Mouse (Mus musculus): ENCODE results near the gene Gcg. TPM values are rescaled to one million over a fixed set of nuclear protein-coding genes. Genes with fewer than 3 reads are reported as not detected.

The Gcg gene
- polyA plus RNA-seq (2012; rRNA removed) = 1.0 and 2.1 TPM in 2 replicates

GRCm38 (mm10) chr2:62483550-62483949 lies at the start of gene Gcg:
Gene Gcg (minus strand): TSS chr2:62483650.
- TF ChIP-seq POLR2A (IDR thresholded peaks at IDR 0.05; ENCODE audit: borderline replicate concordance, extremely low read depth, insufficient read depth, insufficient read length, poor library complexity, severe bottlenecking) (no peak), CTCF (IDR thresholded peaks at IDR 0.05; ENCODE audit: borderline replicate concordance, extremely low read depth, insufficient read depth, insufficient read length) (no peak)
- DNase-seq (ENCODE audit: low read depth) = no peak

DNA sequence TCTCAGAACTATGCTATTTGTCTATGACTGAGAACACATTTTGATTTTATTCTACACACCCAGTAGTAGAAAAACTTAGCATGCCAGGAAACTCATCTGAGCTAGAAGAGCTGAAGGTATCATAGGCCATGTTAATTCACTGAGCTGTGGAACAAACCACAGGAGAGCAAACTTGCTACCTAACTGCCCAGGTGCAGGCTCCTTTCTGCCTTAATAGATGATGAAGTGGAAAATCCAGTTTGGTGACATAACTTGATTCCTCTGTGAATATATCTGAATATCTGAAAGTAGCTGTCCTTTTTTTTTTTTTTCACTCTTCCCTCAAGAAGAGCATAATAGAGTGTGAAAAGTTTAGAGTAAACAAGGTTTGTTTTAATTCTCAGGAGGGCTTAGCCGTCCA lies 47.6 kb upstream of the Gcg start:
- no peak for TF ChIP-seq POLR2A (IDR thresholded peaks at IDR 0.05; ENCODE audit: borderline replicate concordance, extremely low read depth, insufficient read depth, insufficient read length, poor library complexity, severe bottlenecking)
- TF ChIP-seq CTCF (IDR thresholded peaks at IDR 0.05; ENCODE audit: borderline replicate concordance, extremely low read depth, insufficient read depth, insufficient read length) = no peak

GRCm38 (mm10) chr2:62526399-62526798 lies 42.9 kb upstream of the Gcg start:
- TF ChIP-seq POLR2A (IDR thresholded peaks at IDR 0.05; ENCODE audit: borderline replicate concordance, extremely low read depth, insufficient read depth, insufficient read length, poor library complexity, severe bottlenecking) (no peak), CTCF (IDR thresholded peaks at IDR 0.05; ENCODE audit: borderline replicate concordance, extremely low read depth, insufficient read depth, insufficient read length) (no peak)
- DNase-seq (ENCODE audit: low read depth) = no peak

More for the DNA sequence above, 47.6 kb upstream of the Gcg start:
- no peak for DNase-seq (ENCODE audit: low read depth)

DNA sequence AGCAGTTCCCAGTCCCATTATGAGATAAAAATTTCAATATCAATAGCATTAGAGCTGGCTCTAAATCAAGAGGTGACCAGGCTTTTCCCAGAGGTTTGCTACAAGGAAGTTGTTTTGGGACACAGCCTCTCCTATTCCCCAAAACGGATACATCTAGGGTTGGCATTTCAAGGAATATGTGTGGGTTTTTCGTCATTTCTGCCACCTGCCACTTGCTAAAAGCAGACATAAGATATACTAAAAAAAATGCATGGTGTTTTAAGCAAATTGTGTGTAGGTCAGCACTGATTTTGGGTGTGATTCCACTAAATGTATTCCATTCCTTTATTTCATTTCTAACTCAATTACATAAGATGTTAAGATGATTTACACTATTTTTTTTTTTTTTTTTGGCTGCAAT lies 34.3 kb upstream of the Gcg start:
- TF ChIP-seq POLR2A (IDR thresholded peaks at IDR 0.05; ENCODE audit: borderline replicate concordance, extremely low read depth, insufficient read depth, insufficient read length, poor library complexity, severe bottlenecking) = no peak
- no peak for TF ChIP-seq CTCF (IDR thresholded peaks at IDR 0.05; ENCODE audit: borderline replicate concordance, extremely low read depth, insufficient read depth, insufficient read length)

GRCm38 (mm10) chr2:62514477-62514876 lies 31.0 kb upstream of the Gcg start:
- no peak for TF ChIP-seq POLR2A (IDR thresholded peaks at IDR 0.05; ENCODE audit: borderline replicate concordance, extremely low read depth, insufficient read depth, insufficient read length, poor library complexity, severe bottlenecking)
- no peak for TF ChIP-seq CTCF (IDR thresholded peaks at IDR 0.05; ENCODE audit: borderline replicate concordance, extremely low read depth, insufficient read depth, insufficient read length)
- peak; percentile 26 for DNase-seq (ENCODE audit: low read depth)

More for the DNA sequence above, 34.3 kb upstream of the Gcg start:
- no peak for DNase-seq (ENCODE audit: low read depth)

DNA sequence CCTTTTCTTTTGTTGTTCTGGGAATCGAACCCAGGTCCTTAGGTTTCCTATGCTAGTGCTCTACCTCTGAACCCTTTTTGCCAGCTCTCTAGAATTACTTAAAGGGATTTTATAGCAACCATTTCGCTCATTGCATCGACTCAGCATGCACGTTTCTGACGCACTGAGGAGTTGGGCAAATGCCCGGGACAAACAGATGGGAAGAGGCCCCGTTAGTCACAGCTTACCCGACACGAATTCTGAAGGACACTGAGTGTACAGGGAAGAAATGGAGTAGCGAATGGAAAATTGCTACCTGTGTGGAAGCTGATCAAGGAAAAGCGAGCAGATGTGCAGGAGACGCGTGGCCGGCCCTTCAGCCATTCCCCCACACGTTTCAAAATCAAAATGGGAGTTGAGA lies 30.0 kb upstream of the Gcg start:
- no peak for TF ChIP-seq POLR2A (IDR thresholded peaks at IDR 0.05; ENCODE audit: borderline replicate concordance, extremely low read depth, insufficient read depth, insufficient read length, poor library complexity, severe bottlenecking)
- no peak for TF ChIP-seq CTCF (IDR thresholded peaks at IDR 0.05; ENCODE audit: borderline replicate concordance, extremely low read depth, insufficient read depth, insufficient read length)
- DNase-seq (ENCODE audit: low read depth) = peak; percentile 85

DNA sequence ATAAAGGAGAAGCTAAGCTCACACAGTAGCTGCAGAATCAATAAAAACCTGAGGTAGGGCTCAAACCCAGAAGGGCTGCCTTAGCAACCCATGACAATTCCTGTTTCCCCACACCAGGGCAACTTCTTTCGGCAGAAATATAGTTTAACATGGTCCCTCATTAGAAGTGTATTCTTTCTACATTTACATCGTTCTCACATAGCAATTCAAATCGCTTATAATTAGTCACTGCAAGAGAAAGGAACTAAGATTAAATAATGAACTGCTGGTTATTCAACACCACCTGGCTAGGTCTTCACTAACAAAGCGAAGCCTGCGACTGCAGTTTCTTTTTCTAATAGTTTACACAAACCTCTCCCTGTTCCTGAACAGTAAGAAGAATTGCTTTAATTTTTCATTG lies 23.7 kb upstream of the Gcg start:
- TF ChIP-seq POLR2A (IDR thresholded peaks at IDR 0.05; ENCODE audit: borderline replicate concordance, extremely low read depth, insufficient read depth, insufficient read length, poor library complexity, severe bottlenecking) = no peak
- no peak for TF ChIP-seq CTCF (IDR thresholded peaks at IDR 0.05; ENCODE audit: borderline replicate concordance, extremely low read depth, insufficient read depth, insufficient read length)
- peak; percentile 71 for DNase-seq (ENCODE audit: low read depth)

DNA sequence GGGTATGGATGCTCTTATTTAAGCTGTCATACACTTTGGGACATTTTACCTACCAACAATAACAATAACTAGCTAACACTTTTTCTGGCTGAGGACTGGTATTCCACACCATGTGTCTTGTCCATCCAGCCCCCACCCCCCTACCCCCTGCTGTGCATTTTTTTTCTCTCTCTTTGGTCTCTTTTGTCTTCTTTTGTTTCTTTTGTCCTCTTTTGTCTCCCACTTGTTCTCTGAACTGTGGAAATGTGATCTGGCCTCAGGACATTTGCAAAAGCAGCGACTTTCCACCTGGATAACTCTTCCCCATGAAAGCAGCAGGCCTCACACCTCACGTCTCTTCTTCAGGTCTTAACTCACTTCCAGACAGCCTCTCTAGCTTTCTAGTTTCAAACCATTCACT lies 23.0 kb upstream of the Gcg start:
- no peak for DNase-seq (ENCODE audit: low read depth)
- no peak for TF ChIP-seq CTCF (IDR thresholded peaks at IDR 0.05; ENCODE audit: borderline replicate concordance, extremely low read depth, insufficient read depth, insufficient read length)
- no peak for TF ChIP-seq POLR2A (IDR thresholded peaks at IDR 0.05; ENCODE audit: borderline replicate concordance, extremely low read depth, insufficient read depth, insufficient read length, poor library complexity, severe bottlenecking)

DNA sequence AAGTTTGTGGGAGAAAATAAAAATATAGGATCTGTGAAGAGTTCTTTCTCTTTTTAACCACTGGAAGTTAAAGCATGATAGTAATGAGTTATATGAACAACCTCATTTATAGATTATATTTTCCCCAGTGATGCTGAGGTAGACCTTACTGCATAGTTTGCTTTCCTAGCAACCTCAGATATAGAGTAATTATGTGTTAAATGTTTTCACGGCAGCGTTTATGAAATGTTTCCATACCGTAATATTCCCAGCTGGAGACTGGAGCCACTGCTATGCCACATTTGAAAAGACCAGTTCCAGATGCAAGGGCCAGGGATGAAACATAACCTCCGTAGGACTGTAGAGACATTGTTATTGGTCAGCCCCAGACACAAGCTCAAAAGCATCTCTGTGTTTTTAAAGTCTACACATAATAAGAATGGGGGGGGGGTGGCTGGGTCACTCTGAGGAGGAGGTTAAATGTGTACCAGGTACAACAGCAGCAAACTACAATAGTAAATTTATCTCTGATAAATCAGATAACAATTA lies 20.9 kb upstream of the Gcg start:
- no peak for DNase-seq (ENCODE audit: low read depth)
- TF ChIP-seq CTCF (IDR thresholded peaks at IDR 0.05; ENCODE audit: borderline replicate concordance, extremely low read depth, insufficient read depth, insufficient read length) = no peak
- TF ChIP-seq POLR2A (IDR thresholded peaks at IDR 0.05; ENCODE audit: borderline replicate concordance, extremely low read depth, insufficient read depth, insufficient read length, poor library complexity, severe bottlenecking) = no peak

DNA sequence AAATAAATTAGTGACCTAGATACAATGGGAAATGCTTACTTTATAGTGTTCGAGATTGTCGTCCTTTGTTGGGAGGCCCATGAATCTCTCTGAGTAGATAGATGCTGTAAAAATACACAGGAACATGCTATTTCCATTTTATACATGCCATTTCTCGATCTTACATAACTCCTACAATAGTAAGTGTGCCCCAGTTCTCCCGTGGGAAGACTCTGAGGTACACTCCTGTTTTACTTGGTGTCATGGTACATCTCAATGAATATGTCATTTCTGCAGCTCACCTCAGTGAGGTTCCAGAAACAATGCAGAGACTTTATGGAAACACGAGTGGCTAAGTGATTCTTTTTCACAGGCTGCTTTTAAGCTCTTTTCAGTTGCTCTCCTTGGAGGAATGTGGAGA lies 19.9 kb upstream of the Gcg start:
- no peak for DNase-seq (ENCODE audit: low read depth)
- TF ChIP-seq CTCF (IDR thresholded peaks at IDR 0.05; ENCODE audit: borderline replicate concordance, extremely low read depth, insufficient read depth, insufficient read length) = no peak
- no peak for TF ChIP-seq POLR2A (IDR thresholded peaks at IDR 0.05; ENCODE audit: borderline replicate concordance, extremely low read depth, insufficient read depth, insufficient read length, poor library complexity, severe bottlenecking)

DNA sequence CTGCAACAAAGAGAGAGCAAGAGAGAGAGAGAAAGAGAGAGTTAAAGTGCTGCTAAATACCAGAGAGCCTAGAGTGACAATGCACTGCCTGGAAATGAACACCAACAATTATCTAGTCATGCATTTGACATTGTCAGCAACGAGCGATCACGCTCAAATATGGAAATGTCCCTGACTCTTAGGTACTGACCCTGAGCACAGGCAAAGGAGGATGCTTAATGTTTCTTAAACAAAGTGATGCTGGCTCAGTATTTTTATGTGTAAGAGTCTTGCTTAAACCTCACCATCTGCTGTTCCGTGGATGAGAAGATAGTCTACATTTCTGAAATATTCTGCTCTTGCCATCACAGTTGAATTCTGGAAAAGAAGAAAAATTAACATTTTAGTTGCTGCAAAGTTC lies 19.1 kb upstream of the Gcg start:
- TF ChIP-seq POLR2A (IDR thresholded peaks at IDR 0.05; ENCODE audit: borderline replicate concordance, extremely low read depth, insufficient read depth, insufficient read length, poor library complexity, severe bottlenecking) (no peak), CTCF (IDR thresholded peaks at IDR 0.05; ENCODE audit: borderline replicate concordance, extremely low read depth, insufficient read depth, insufficient read length) (no peak)
- DNase-seq (ENCODE audit: low read depth) = peak; percentile 59

DNA sequence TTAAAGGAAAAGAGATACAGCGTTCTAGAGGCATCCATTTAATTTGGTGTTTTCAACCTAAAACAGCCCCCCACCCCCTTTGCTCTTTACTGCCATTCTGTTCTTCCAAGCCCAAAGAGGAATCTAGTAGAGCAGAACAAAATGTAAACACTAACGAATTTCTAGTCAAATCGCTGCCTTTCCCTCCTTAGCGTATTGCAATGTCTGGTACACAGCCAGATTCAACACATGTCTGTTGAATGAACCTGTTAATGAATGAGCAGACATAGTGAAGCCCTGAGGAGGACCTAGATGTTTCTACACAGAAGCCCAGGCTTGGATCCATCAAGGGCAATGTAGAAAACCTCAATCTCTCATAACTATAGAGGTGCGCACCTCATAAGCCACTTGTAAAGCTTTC lies 15.4 kb upstream of the Gcg start:
- peak; percentile 75 for DNase-seq (ENCODE audit: low read depth)
- no peak for TF ChIP-seq POLR2A (IDR thresholded peaks at IDR 0.05; ENCODE audit: borderline replicate concordance, extremely low read depth, insufficient read depth, insufficient read length, poor library complexity, severe bottlenecking)
- no peak for TF ChIP-seq CTCF (IDR thresholded peaks at IDR 0.05; ENCODE audit: borderline replicate concordance, extremely low read depth, insufficient read depth, insufficient read length)
